Mouse (Mus musculus) liver, adult 2 months (tissue): Measurements from ENCODE around the gene Cdc42bpa. TPM values are rescaled to one million over a fixed set of nuclear protein-coding genes. Genes with fewer than 3 reads are reported as not detected.

Source experiments
- DNase-seq: peaks from one replicate; pipeline ENCODE4 v3.0.0-alpha.2; 2011; ENCODE audit warnings: low read depth, low spot score; ENCODE audit errors: extremely low read depth
- H3K27ac ChIP-seq: fragments of 200-500 bp; replicated peaks from 2 replicates; pipeline ENCODE4 v1.5.1; 2012; ENCODE audit warnings: low read depth, mild to moderate bottlenecking, control low read depth, inconsistent platforms, low read length; ENCODE audit not compliant: insufficient read depth
- H3K27me3 ChIP-seq: fragments of 200-500 bp; 2 replicates; pipeline ENCODE4 v1.6.1; 2012; ENCODE audit warnings: mild to moderate bottlenecking, moderate library complexity, low read length, inconsistent platforms; ENCODE audit not compliant: control insufficient read depth, insufficient read depth
- H3K36me3 ChIP-seq: fragments of 200-500 bp; 2 replicates; pipeline ENCODE4 v1.6.1; 2012; ENCODE audit warnings: low read length, inconsistent platforms; ENCODE audit not compliant: control insufficient read depth, insufficient read depth
- H3K4me1 ChIP-seq: fragments of 200-500 bp; 2 replicates; pipeline ENCODE4 v1.6.1; 2011; ENCODE audit warnings: low read length; ENCODE audit not compliant: control insufficient read depth, insufficient read depth
- H3K4me3 ChIP-seq: fragments of 200-500 bp; 2 replicates; pipeline ENCODE4 v1.5.1; 2011; ENCODE audit warnings: low read depth, mild to moderate bottlenecking, control low read depth, low read length, moderate library complexity; ENCODE audit not compliant: insufficient read depth
- H3K79me2 ChIP-seq: fragments of 200-500 bp; 2 replicates; pipeline ENCODE4 v1.6.1; 2012; ENCODE audit warnings: inconsistent platforms, mild to moderate bottlenecking, low read length, moderate library complexity; ENCODE audit not compliant: control insufficient read depth, insufficient read depth
- H3K9ac ChIP-seq: fragments of 200-500 bp; 2 replicates; pipeline ENCODE4 v1.6.1; 2012; ENCODE audit warnings: low read depth, mild to moderate bottlenecking, control low read depth, inconsistent platforms, low read length
- CTCF ChIP-seq: fragments of 200-500 bp; IDR thresholded peaks from 2 replicates; pipeline ENCODE4 v1.5.1; 2011; ENCODE audit warnings: low read depth, low read length, control low read depth
- POLR2A ChIP-seq: fragments of 200-500 bp; IDR thresholded peaks from 2 replicates; pipeline ENCODE4 v1.6.1; 2011; ENCODE audit warnings: low read length, control low read depth; ENCODE audit not compliant: insufficient read depth; ENCODE audit errors: extremely low read depth
- WGBS: fragments of 180-500 bp; shearing (Covaris S2); methylation state at CpG from one replicate; pipeline ENCODE4 v1.1.7; 2018; 5-methylcytosine and 5-hydroxymethylcytosine counted together
- polyA plus RNA-seq: library from polyadenylated mRNA; depleted of rRNA; stranded (reverse); fragments of >200 nt; gene quantifications from 2 replicates; pipeline ENCODE4 v1.2.3, GENCODE M21; 2012
- total RNA-seq: library from RNA; depleted of rRNA; stranded (reverse); fragments of >200 nt; gene quantifications from 2 replicates; pipeline ENCODE4 v1.2.3, GENCODE M21; 2014

Gene Cdc42bpa
- total and polyA plus RNA-seq, 2 experiments = 7.0 to 24.7 TPM

GRCm38 (mm10) chr1:180162986-180163385 is 202.7 kb downstream of the Cdc42bpa start:
- H3K79me2 ChIP-seq = no peaks in the 10 kb centered on the region
- peaks cover 11% of the 10 kb centered on the region for H3K36me3 ChIP-seq
- no peaks in the 10 kb centered on the region for H3K4me1 ChIP-seq
- no peak for TF ChIP-seq CTCF
- no peak for TF ChIP-seq POLR2A
- H3K27ac ChIP-seq = no peak overlapping the region
- H3K4me3 ChIP-seq = no peak overlapping the region
- no peak for DNase-seq
- H3K27me3 ChIP-seq = no peaks in the 10 kb centered on the region
- WGBS = 79% methylated on average over 7 of the region's 7 CpGs
- no peak overlapping the region for H3K9ac ChIP-seq

- TF ChIP-seq CTCF (0 out of 2 replicates have a peak, but pooled peaks have one; percentile 11), POLR2A (no peak)
- H3K4me1 ChIP-seq = no peaks in the 10 kb centered on the region
- no peak overlapping the region for H3K9ac ChIP-seq
- 87% methylated on average over 5 of the region's 5 CpGs for WGBS
- H3K27me3 ChIP-seq = no peaks in the 10 kb centered on the region
- DNase-seq = no peak
- H3K79me2 ChIP-seq = no peaks in the 10 kb centered on the region
- H3K27ac ChIP-seq = no peak overlapping the region
- H3K4me3 ChIP-seq = no peak overlapping the region
- peaks cover 23% of the 10 kb centered on the region for H3K36me3 ChIP-seq
Measured at GRCm38 (mm10) chr1:180166533-180166932, 206.3 kb downstream of the Cdc42bpa start.

- no peaks in the 10 kb centered on the region for H3K27me3 ChIP-seq
- no peak for DNase-seq
Measured at GRCm38 (mm10) chr1:180168294-180168693, 208.0 kb downstream of the Cdc42bpa start.

DNA sequence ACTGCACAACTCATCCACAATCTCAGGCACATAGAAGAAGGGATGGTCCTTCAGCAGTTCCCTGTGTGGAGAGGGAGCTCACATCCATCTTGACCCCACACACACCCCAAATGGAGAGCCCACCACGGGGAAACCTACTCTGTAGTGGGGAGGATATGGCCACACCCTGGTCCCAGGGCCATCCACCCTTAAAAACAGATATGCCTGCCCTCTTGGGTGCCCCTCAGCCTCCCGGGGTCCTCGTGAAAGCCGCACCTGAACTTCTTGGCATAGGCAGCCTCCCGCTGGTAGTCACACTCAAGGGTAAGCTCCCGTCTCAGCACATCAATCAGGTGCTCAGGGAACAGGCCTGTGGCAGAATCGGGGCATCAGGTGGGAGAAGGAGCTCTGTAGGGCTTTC is 208.9 kb downstream of the Cdc42bpa start:
- Histone ChIP-seq H3K9ac (no peak overlapping the region), H3K36me3 (peaks cover 32% of the 10 kb centered on the region), H3K27ac (no peak overlapping the region), H3K79me2 (peaks cover 2% of the 10 kb centered on the region; the same call in 1 of the 2 replicates), H3K4me1 (no peaks in the 10 kb centered on the region), H3K4me3 (no peak overlapping the region), H3K27me3 (no peaks in the 10 kb centered on the region)
- TF ChIP-seq CTCF (no peak), POLR2A (no peak)
- 92% methylated on average over 7 of the region's 7 CpGs for WGBS
- DNase-seq = no peak

More at GRCm38 (mm10) chr1:180168294-180168693, 208.0 kb downstream of the Cdc42bpa start:
- H3K79me2 ChIP-seq = no peaks in the 10 kb centered on the region
- WGBS = 86% methylated on average over 6 of the region's 6 CpGs
- H3K27ac ChIP-seq = no peak overlapping the region
- H3K4me3 ChIP-seq = no peak overlapping the region
- TF ChIP-seq CTCF (no peak), POLR2A (no peak)
- H3K9ac ChIP-seq = no peak overlapping the region
- H3K4me1 ChIP-seq = no peaks in the 10 kb centered on the region
- H3K36me3 ChIP-seq = peaks cover 26% of the 10 kb centered on the region

GRCm38 (mm10) chr1:180170071-180170470 is 209.8 kb downstream of the Cdc42bpa start:
- Histone ChIP-seq H3K36me3 (peaks cover 33% of the 10 kb centered on the region), H3K27ac (no peak overlapping the region), H3K4me1 (no peaks in the 10 kb centered on the region), H3K9ac (no peak overlapping the region), H3K79me2 (peaks cover 4% of the 10 kb centered on the region; the same call in 1 of the 2 replicates), H3K27me3 (no peaks in the 10 kb centered on the region), H3K4me3 (no peak overlapping the region)
- 88% methylated on average over 8 of the region's 8 CpGs for WGBS
- TF ChIP-seq POLR2A = no peak
- TF ChIP-seq CTCF = no peak
- DNase-seq = no peak

- WGBS = 11% methylated on average over 2 of the region's 2 CpGs
- Histone ChIP-seq H3K4me1 (peaks cover 15% of the 10 kb centered on the region), H3K36me3 (peaks cover 29% of the 10 kb centered on the region), H3K4me3 (no peak overlapping the region), H3K9ac (no peak overlapping the region), H3K27ac (no peak overlapping the region), H3K79me2 (peaks cover 4% of the 10 kb centered on the region; the same call in 1 of the 2 replicates), H3K27me3 (no peaks in the 10 kb centered on the region)
- DNase-seq = peak; percentile 75
- TF ChIP-seq POLR2A = no peak
Measured at GRCm38 (mm10) chr1:180171883-180172282, 211.6 kb downstream of the Cdc42bpa start.
